Mouse (Mus musculus): Measurements from ENCODE around the gene Sypl. TPM values are rescaled to one million over a fixed set of nuclear protein-coding genes. Genes with fewer than 3 reads are reported as not detected.

Gene Sypl
- 10 to 100 TPM; 44.9 to 45.8 TPM for total RNA-seq (2021)
- long read RNA-seq, transcript Sypl-201 (5 exons, 2,019 nt): major isoform, 23 of 51 reads
- long read RNA-seq, partial matches to known transcripts: 19 of 51 reads
- long read RNA-seq, other reads (novel, unspliced or antisense): 9 of 51 reads

DNA sequence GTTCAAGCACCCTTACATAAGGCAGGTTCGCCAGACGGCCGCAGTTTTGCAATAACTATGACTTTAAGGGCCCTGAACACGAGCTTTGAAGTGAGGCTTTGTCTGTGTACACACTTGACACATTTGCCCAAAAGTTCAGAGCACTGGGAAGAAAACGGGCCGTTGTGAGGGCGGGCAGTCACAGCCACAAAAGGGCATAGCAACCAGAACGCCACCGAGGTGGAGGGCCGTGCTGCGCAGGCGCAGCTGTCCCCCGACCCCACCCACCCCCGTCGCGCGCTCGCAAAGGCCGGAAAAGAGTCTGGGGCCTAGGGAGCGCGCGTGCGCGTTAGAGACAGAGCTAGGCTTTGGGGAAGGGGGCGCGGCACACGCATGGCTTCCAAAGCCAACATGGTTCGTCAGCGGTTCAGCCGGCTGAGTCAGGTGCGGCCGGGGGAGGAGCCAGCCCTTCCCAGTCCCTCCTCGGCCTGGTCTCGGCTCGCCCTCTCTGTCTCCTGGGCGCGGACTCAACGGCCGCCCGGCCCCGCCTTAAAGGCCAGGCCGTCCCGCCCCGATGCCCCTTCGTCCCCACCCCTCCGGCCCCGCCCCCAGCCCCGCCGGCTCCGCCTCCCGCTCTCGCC, at the start of gene Sypl:
Sypl (plus strand) TSS at position 296 of the 620 bp plus-strand sequence.
- peak; percentile 94 to 96 for DNase-seq (ENCODE audit: low spot score in 2 of 2)

- no peak for DNase-seq (ENCODE audit: low spot score in 2 of 2)
Measured at GRCm38 (mm10) chr12:32909686-32910085, 44.0 kb upstream of the Sypl start.

DNA sequence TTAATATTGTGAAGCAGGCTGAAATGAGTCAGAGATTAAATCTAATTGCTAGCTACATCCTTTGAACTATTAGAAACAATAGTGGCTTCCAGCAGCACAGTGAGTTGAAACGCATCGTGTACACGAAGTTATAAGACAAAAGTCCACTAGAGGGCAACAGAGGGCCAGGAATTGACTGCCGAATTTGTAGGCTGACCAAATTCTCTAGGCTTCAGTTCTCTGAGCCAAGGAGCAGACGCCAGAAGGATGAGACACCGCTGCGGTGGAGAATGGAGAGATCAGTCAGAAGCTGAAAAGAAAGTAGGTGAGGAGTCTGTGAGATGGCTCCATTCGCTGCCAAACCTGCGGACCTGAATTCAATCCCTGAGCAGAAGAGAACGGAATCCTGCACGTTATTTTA, 43.6 kb upstream of the Sypl start:
- DNase-seq (ENCODE audit: low spot score in 2 of 2): peak; percentile 36 to 86

GRCm38 (mm10) chr12:32910560-32911194, 43.0 kb upstream of the Sypl start:
- DNase-seq (ENCODE audit: low spot score in 2 of 2): peak in 1 of 2 experiments; percentile 52

DNA sequence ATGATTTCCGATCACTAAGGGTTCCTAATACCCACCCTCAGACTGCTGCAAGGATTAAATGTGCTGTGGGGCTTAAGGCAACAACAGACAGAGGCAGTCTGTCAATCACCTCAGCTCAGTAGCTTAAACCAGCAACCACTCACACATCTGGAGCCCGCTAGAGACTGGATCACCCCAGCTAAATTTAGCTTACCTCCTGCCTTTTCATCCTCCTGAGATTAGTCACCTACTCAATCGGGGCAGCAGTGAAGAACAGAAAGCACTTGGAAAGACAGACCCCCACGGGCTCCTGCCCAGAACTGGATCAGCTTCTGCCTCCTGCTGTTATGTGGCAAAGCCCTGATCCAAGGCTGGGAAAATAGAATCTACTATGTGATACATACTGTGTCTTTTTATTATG, 42.1 kb upstream of the Sypl start:
- DNase-seq (ENCODE audit: low spot score in 2 of 2): no peak

- no peak for DNase-seq (ENCODE audit: low spot score in 2 of 2)
Measured at GRCm38 (mm10) chr12:32912772-32913171, 40.9 kb upstream of the Sypl start.

GRCm38 (mm10) chr12:32918683-32919082, 35.0 kb upstream of the Sypl start:
- no peak for DNase-seq (ENCODE audit: low spot score in 2 of 2)

GRCm38 (mm10) chr12:32919091-32919490, 34.6 kb upstream of the Sypl start:
- DNase-seq (ENCODE audit: low spot score in 2 of 2): no peak

- DNase-seq (ENCODE audit: low spot score in 2 of 2): no peak
Measured at GRCm38 (mm10) chr12:32919527-32919926, 34.2 kb upstream of the Sypl start.

DNA sequence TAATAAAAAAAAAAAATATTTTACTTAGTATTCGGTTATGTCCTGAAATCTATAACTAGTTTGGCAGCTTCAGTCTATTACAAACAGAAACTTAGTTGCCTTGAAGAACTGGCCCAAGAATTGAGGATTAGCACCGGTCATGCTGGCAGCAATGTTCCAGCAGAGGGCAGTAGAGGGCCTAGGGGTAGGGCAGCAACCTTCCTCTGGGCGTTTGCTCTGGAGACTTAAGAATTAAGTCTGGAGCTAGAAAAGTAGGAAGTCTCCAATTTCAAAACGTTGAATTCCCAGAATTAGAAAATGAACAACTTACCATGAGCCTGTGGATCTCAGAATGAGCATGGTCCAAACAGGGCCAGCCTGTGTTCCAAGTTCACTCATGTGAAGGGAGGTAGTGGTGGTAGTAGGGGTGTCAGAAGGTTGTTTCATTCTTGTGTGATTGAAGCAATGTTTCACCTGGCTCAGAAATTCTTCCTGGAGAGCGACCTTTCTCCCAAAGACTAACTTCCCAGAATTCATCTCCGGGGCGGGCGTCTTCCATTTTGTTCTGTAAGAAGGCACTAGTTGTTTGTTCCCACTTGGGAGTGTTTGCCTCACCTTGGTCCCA, 33.4 kb upstream of the Sypl start:
- peak in 1 of 2 experiments; percentile 51 for DNase-seq (ENCODE audit: low spot score in 2 of 2)

DNA sequence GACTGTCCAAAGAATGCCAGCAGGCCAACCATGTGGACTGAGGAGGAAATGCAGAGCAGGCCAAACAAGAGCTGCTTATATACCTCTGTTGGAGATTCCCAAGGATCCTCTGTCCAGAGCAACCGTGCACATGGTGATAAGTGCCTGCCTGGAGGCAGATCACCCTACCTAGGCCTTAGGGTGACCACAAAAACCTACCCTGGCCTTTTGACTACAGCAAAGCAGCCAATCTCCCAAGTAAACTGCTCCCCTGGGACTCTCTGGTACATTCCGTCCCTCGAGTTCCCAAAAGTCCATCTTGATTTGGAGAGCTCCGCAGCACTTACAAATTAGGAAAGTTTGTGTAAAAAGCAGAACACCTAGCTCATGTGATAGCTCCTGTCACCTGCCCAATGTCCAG, 32.6 kb upstream of the Sypl start:
- no peak for DNase-seq (ENCODE audit: low spot score in 2 of 2)

DNA sequence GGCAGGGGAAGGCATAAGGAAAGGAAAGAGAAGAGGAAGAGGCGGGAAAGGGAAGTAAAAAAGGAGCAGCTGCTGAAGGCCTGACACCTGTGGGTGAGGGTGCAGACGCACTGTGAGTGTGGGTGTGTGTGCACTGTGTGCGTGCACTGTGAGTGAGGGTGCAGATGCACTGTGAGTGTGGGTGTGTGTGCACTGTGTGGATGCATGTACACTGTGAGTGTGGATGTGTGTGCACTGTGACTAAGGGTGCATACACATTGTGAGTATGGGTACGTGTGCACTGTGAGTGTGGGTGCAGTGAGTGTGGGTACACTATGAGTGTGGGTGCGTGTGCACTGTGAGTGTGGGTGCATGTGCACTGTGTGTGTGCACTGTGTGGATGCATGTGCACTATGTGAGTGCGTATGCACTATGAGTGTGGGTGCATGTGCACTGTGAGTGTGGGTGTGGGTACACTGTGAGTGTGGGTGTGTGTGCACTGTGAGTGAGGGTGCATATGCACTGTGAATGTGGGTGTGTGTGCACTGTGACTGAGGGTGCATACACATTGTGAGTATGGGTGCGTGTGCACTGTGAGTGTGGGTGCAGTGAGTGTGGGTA, 32.1 kb upstream of the Sypl start:
- no peak for DNase-seq (ENCODE audit: low spot score in 2 of 2)

- DNase-seq (ENCODE audit: low spot score in 2 of 2): no peak
Measured at GRCm38 (mm10) chr12:32924245-32924644, 29.4 kb upstream of the Sypl start.

DNA sequence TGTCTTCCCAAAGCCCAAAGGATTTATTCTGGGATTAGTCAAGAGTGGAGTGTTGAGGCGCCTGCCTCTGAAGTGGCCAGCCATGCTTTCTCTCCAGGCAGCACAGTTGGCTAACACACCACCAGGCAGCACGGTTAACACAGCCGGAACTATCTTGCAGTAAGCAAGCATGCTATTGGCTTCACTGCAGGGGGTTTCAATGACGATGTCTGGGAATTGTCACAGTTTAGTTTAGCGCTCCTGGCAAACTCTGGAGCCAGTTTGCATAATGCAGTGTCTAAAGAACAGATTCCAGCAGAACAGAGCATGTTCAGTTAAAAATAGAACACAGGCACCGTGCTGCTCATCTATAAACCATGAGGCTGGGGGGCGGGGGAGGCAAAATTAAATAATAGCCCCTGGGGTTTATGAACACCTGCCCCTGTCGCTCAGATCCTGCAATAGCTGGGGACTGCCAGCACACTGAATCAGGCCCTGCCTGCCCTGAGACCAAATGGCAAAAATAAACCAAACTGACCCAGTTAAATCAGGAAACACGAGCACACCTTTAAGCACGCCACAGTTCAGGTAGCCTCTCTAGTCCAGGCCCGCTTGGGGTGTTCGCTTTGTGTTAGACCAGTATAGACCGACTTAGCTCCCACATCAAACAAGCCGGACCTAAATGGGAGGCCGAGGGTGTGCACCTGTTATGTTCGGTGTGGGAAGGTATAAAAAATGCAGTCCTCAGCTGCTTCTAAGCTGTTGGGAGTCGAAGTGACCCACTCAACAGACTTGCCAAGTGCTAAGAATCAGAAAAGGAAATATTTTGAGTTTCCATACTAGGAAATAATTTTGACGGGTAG, 27.1 kb upstream of the Sypl start:
- DNase-seq (ENCODE audit: low spot score in 2 of 2): peak; percentile 50 to 79

- DNase-seq (ENCODE audit: low spot score in 2 of 2): peak; percentile 30 to 35
Measured at GRCm38 (mm10) chr12:32927231-32927835, 26.4 kb upstream of the Sypl start.

DNA sequence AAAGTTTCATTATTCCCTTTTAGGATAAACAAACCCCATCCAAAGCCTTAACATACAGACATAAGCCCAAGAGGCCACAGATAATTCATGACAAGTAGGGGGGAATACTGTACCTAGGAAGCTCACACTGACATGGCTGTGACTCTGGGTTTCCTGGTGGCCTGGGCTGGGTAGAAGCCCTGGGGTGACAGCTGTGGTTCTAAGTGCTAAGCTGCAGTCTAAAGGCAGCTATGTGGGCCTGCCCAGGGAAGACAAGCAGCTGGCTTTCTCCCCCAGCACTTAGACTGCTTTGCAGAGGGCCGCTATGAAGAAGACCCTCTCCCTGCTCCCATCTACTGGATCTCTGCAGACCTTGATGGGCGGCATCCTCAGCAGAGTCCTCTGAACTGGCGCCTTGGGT, 25.5 kb upstream of the Sypl start:
- no peak for DNase-seq (ENCODE audit: low spot score in 2 of 2)

GRCm38 (mm10) chr12:32929831-32930513, 23.7 kb upstream of the Sypl start:
- no peak for DNase-seq (ENCODE audit: low spot score in 2 of 2)

DNA sequence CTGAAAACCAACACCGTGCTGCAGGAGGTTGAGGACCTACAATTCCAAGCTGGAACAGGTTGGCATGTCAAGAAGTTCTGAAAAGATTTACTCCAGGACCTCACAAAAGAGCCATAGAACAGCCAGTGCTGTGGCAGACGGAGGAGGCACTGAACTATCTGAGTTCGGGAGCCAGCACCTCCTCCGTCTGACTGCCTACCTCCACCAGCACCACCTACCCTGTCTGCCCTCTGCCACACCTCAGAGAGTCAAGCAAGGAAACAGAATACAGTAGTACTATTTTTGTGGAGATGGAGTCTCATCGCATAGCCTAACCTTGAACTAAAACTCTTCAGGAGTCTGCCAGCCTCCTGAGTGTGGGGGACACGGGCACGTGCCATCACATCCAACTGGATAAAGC, 23.1 kb upstream of the Sypl start:
- no peak for DNase-seq (ENCODE audit: low spot score in 2 of 2)

DNA sequence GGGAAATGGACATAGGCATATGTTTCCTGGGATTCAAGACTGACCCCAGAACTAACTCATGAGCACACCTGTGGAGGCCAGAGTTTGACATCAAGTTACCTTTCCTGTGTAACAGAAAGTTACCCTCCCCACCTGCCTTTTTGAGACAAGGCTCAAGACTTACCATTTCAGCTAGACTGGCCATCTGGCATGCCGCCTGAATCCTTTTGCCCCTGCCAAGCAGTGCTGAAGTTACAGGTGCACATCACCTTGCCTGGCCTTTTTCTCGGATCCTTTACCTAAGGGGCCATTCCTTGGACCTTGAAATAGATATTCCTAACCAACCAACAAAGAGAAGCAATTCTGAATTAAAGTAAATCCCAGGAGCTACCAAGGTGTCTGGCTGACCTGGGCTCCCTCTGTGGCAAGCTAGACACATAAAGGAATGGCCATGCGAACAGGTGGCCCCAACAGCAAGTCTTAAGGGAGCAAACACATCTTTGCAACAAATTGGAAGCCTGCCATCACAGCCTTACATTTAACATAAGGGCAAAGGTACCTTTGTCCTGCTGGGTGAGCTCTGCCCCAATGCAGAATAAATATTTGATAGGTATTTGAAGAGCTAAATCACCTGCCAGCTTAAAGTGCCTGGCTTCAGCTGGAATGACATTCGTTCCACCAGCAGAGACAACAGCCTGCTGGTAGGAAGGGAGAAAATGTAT, 17.3 kb upstream of the Sypl start:
- no peak for DNase-seq (ENCODE audit: low spot score in 2 of 2)
